17 mouse cellular contexts compared by ENCODE assay signal in genomic region chr11:115789787-115790186, GRCm38 (mm10). TPM values are rescaled to one million over a fixed set of nuclear protein-coding genes. Genes with fewer than 3 reads are reported as not detected.
DNase-seq lines count a peak whose midpoint lies in the region; ATAC-seq lines count a peak whose summit lies in the region.
"Had no signal": no experiment of that assay in that cellular context is flagged by ENCODE, and none has a peak within 500 bp of the region (broad histone marks: within the 10 kb centered on the region; RNA-seq: fewer than 3 reads in every experiment).

No protein-coding gene starts in this region.

- peak; percentile 75 for DNase-seq in left cerebral cortex, postnatal 4 days
- DNase-seq in left cerebral cortex, adult 9 months (ENCODE audit: low spot score in 2 of 2) = no peak
- DNase-seq in cerebellum, adult 18-20 months = peak; percentile 69
- peak; percentile 82 for DNase-seq in cerebellum, adult 9-11 months
- peak; percentile 64 to 69 for DNase-seq in cerebellum, postnatal 36 days
- DNase-seq in urinary bladder, adult 2 months (ENCODE audit: low spot score) = no peak
- DNase-seq: adrenal gland, postnatal 14 days; forebrain, postnatal 0 days; gastrocnemius, postnatal 14 days; heart, adult 2 months; heart, postnatal 14 days; kidney, adult 11 months had no signal

- no peak for ATAC-seq in megakaryocyte-erythroid progenitor cell, adult 5-6 weeks (replicated peaks; ENCODE audit: low FRiP score, low TSS enrichment, poor library complexity, severe bottlenecking)
- ATAC-seq: activated CD4-positive, CD25-positive, alpha-beta regulatory T cell, adult 4 months; forebrain, embryonic 13.5 days; forebrain, postnatal 0 days; inflammation-experienced regulatory T-cells, adult 6 months; Patski had no signal

- intact Hi-C loops in left cerebral cortex, postnatal 4 days (cut with DNase I) = no loop called here

RNA-seq across cellular contexts. Expression of gene Caskin2, which starts 23.7 kb away (rescaled TPM):
- 10 to 100 TPM; 13.4 to 14.5 TPM for total RNA-seq in left cerebral cortex, postnatal 4 days (2021)
- total RNA-seq in megakaryocyte-erythroid progenitor cell, adult 5-6 weeks (2014; fragmentation: Nextera tagmentation) = 9.5 and 9.8 TPM in 2 replicates
- total RNA-seq in megakaryocyte-erythroid progenitor cell, adult 5-6 weeks (2017) = 1.4 and 3.7 TPM in 2 replicates
- polyA plus RNA-seq in urinary bladder, adult 2 months (2012; rRNA removed) = 20.6 and 25.2 TPM in 2 replicates

RNA-seq across cellular contexts. Expression of gene Tmem94, which starts 24.6 kb away (rescaled TPM):
- 10 to 100 TPM; 37.3 to 44.1 TPM for total RNA-seq in left cerebral cortex, postnatal 4 days (2021)
- total RNA-seq in megakaryocyte-erythroid progenitor cell, adult 5-6 weeks (2014; fragmentation: Nextera tagmentation) = 29.0 and 44.6 TPM in 2 replicates
- 15.1 and 31.5 TPM in 2 replicates for total RNA-seq in megakaryocyte-erythroid progenitor cell, adult 5-6 weeks (2017)
- 20.8 and 25.9 TPM in 2 replicates for polyA plus RNA-seq in urinary bladder, adult 2 months (2012; rRNA removed)

RNA-seq across cellular contexts. Expression of gene Tsen54, which starts 24.7 kb away (rescaled TPM):
- 10 to 100 TPM; 15.1 to 19.1 TPM for total RNA-seq in left cerebral cortex, postnatal 4 days (2021)
- total RNA-seq in megakaryocyte-erythroid progenitor cell, adult 5-6 weeks (2014; fragmentation: Nextera tagmentation) = 20.4 and 32.6 TPM in 2 replicates
- total RNA-seq in megakaryocyte-erythroid progenitor cell, adult 5-6 weeks (2017) = 16.8 and 17.1 TPM in 2 replicates
- polyA plus RNA-seq in urinary bladder, adult 2 months (2012; rRNA removed) = 18.7 and 21.4 TPM in 2 replicates

RNA-seq across cellular contexts. Expression of gene Llgl2, which starts 34.1 kb away (rescaled TPM):
- 1 to 10 TPM; 1.1 to 2.4 TPM for total RNA-seq in left cerebral cortex, postnatal 4 days (2021)
- 8.9 and 12.7 TPM in 2 replicates for total RNA-seq in megakaryocyte-erythroid progenitor cell, adult 5-6 weeks (2014; fragmentation: Nextera tagmentation)
- 4.0 and 8.0 TPM in 2 replicates for total RNA-seq in megakaryocyte-erythroid progenitor cell, adult 5-6 weeks (2017)
- 42.4 and 54.0 TPM in 2 replicates for polyA plus RNA-seq in urinary bladder, adult 2 months (2012; rRNA removed)

Comparison
In these comparisons a context has a peak if more than half of its experiments do, and no peak if none do; other contexts are left out.
1. DNase-seq: peak in left cerebral cortex, postnatal 4 days (single experiment), cerebellum, adult 18-20 months (2 of 2), cerebellum, adult 9-11 months (single experiment) and cerebellum, postnatal 36 days (2 of 2); none in left cerebral cortex, adult 9 months (0 of 2) and urinary bladder, adult 2 months (single experiment).